Mouse (Mus musculus): Measurements from ENCODE around the gene Cib4. TPM values are rescaled to one million over a fixed set of nuclear protein-coding genes. Genes with fewer than 3 reads are reported as not detected.

Gene Cib4
- polyA plus RNA-seq, 1 experiment from 2014 or later = not detected

GRCm38 (mm10) chr5:30442196-30442595 lies 103.4 kb downstream of the Cib4 start:
- ATAC-seq (ENCODE audit: insufficient number of reproducible peaks, insufficient read depth, low FRiP score, low read depth) = no peak

GRCm38 (mm10) chr5:30440308-30440906 lies 105.2 kb downstream of the Cib4 start:
- 82% methylated on average over 8 of the region's 8 CpGs for WGBS
- ATAC-seq (ENCODE audit: insufficient number of reproducible peaks, insufficient read depth, low FRiP score, low read depth) = no peak
- no peaks in the 10 kb centered on the region; a peak in 1 of 4 replicates for H3K4me1 ChIP-seq (ENCODE audit: control insufficient read depth in 2 of 2, insufficient read depth in 2 of 2, low read length in 2 of 2)
- H3K4me3 ChIP-seq (ENCODE audit: control insufficient read depth in 1 of 2, insufficient read depth in 1 of 2, low read depth in 1 of 2, low read length in 2 of 2) = no peak overlapping the region
- no peak overlapping the region for H3K4me2 ChIP-seq (ENCODE audit: low read length)
- H3K36me3 ChIP-seq (ENCODE audit: control insufficient read depth, insufficient read depth, low read length) = no peaks in the 10 kb centered on the region
- H3K9me3 ChIP-seq (ENCODE audit: control insufficient read depth, low read length) = no peaks in the 10 kb centered on the region
- H3K27me3 ChIP-seq (ENCODE audit: control insufficient read depth, insufficient read depth, low read length) = no peaks in the 10 kb centered on the region
- no peak overlapping the region for H3K27ac ChIP-seq (replicated peaks in 1 of 2; ENCODE audit: control insufficient read depth in 1 of 2, insufficient read depth in 1 of 2, low read depth in 2 of 2, low read length in 2 of 2)
- H3K9ac ChIP-seq (ENCODE audit: low read length) = no peak overlapping the region

More at GRCm38 (mm10) chr5:30442196-30442595, 103.4 kb downstream of the Cib4 start:
- no peaks in the 10 kb centered on the region; a peak in 1 of 4 replicates for H3K4me1 ChIP-seq (ENCODE audit: control insufficient read depth in 2 of 2, insufficient read depth in 2 of 2, low read length in 2 of 2)
- H3K9ac ChIP-seq (ENCODE audit: low read length) = no peak overlapping the region
- no peak overlapping the region for H3K27ac ChIP-seq (replicated peaks in 1 of 2; ENCODE audit: control insufficient read depth in 1 of 2, insufficient read depth in 1 of 2, low read depth in 2 of 2, low read length in 2 of 2)
- no peaks in the 10 kb centered on the region for H3K27me3 ChIP-seq (ENCODE audit: control insufficient read depth, insufficient read depth, low read length)
- H3K4me3 ChIP-seq (ENCODE audit: control insufficient read depth in 1 of 2, insufficient read depth in 1 of 2, low read depth in 1 of 2, low read length in 2 of 2) = no peak overlapping the region
- no peaks in the 10 kb centered on the region for H3K36me3 ChIP-seq (ENCODE audit: control insufficient read depth, insufficient read depth, low read length)
- no peaks in the 10 kb centered on the region for H3K9me3 ChIP-seq (ENCODE audit: control insufficient read depth, low read length)
- H3K4me2 ChIP-seq (ENCODE audit: low read length) = no peak overlapping the region
- 51% methylated on average over 5 of the region's 5 CpGs for WGBS

- no peak overlapping the region for H3K27ac ChIP-seq (replicated peaks in 1 of 2; ENCODE audit: control insufficient read depth in 1 of 2, insufficient read depth in 1 of 2, low read depth in 2 of 2, low read length in 2 of 2)
- WGBS = 47% methylated on average over 2 of the region's 2 CpGs
- no peak for ATAC-seq (ENCODE audit: insufficient number of reproducible peaks, insufficient read depth, low FRiP score, low read depth)
Measured at GRCm38 (mm10) chr5:30438931-30439330, 106.7 kb downstream of the Cib4 start.

More at GRCm38 (mm10) chr5:30438931-30439330, 106.7 kb downstream of the Cib4 start:
- Histone ChIP-seq H3K9me3 (ENCODE audit: control insufficient read depth, low read length) (no peaks in the 10 kb centered on the region), H3K4me1 (ENCODE audit: control insufficient read depth in 2 of 2, insufficient read depth in 2 of 2, low read length in 2 of 2) (no peaks in the 10 kb centered on the region; a peak in 1 of 4 replicates), H3K4me3 (ENCODE audit: control insufficient read depth in 1 of 2, insufficient read depth in 1 of 2, low read depth in 1 of 2, low read length in 2 of 2) (no peak overlapping the region), H3K9ac (ENCODE audit: low read length) (no peak overlapping the region), H3K36me3 (ENCODE audit: control insufficient read depth, insufficient read depth, low read length) (no peaks in the 10 kb centered on the region), H3K4me2 (ENCODE audit: low read length) (no peak overlapping the region), H3K27me3 (ENCODE audit: control insufficient read depth, insufficient read depth, low read length) (no peaks in the 10 kb centered on the region)

Other genes starting within 250 kb of the Cib4 start
- 0.04 and 0.19 TPM in 2 replicates for gene Otof, start 83.9 kb downstream of the Cib4 start, polyA plus RNA-seq (2014; fragmentation: Nextera tagmentation; extraction: Ambion mirVana)
- not detected in 2 replicates for gene 1700001C02Rik, start 79.8 kb downstream of the Cib4 start, polyA plus RNA-seq (2014; fragmentation: Nextera tagmentation; extraction: Ambion mirVana)
- 30.2 and 40.3 TPM in 2 replicates for gene Kcnk3, start 42.3 kb upstream of the Cib4 start, polyA plus RNA-seq (2014; fragmentation: Nextera tagmentation; extraction: Ambion mirVana)
- gene Slc35f6, start 102.1 kb upstream of the Cib4 start, polyA plus RNA-seq (2014; fragmentation: Nextera tagmentation; extraction: Ambion mirVana) = 27.3 and 29.6 TPM in 2 replicates
- gene Cenpa, start 120.9 kb upstream of the Cib4 start, polyA plus RNA-seq (2014; fragmentation: Nextera tagmentation; extraction: Ambion mirVana) = 268 and 290 TPM in 2 replicates
- gene Dpysl5, start 165.7 kb upstream of the Cib4 start, polyA plus RNA-seq (2014; fragmentation: Nextera tagmentation; extraction: Ambion mirVana) = 1.6 and 3.3 TPM in 2 replicates

Measured in heart, embryonic 14.5 days (tissue).